Mouse (Mus musculus) gastrocnemius, postnatal 36 days (tissue): Measurements from ENCODE around the gene Dab1. TPM values are rescaled to one million over a fixed set of nuclear protein-coding genes. Genes with fewer than 3 reads are reported as not detected.

Experiments
- DNase-seq, 2 experiments: peaks; one replicate each; pipeline ENCODE4 v3.0.0; 2022
- intact Hi-C: fragments of 180-260 bp; cut with DNase I; formaldehyde crosslinking; loops from one replicate; pipeline ENCODE4 v1.15.1; 2025
- total RNA-seq, 2 experiments: library from RNA; stranded (reverse); gene quantifications; 2 replicates each; pipeline ENCODE4 v1.2.3; 2021

The Dab1 gene
- total RNA-seq, 2 experiments from 2014 or later: 0.05 TPM; not detected in 1

- no peak for DNase-seq
- intact Hi-C loops: no loop called here
Observed at GRCm38 (mm10) chr4:103802439-103802838, 183.3 kb downstream of the Dab1 start.

- DNase-seq: no peak
Observed at GRCm38 (mm10) chr4:103804461-103804860, 185.3 kb downstream of the Dab1 start.

GRCm38 (mm10) chr4:103822669-103823068 lies 203.5 kb downstream of the Dab1 start:
- intact Hi-C loops: no loop called here
- DNase-seq: no peak

More at GRCm38 (mm10) chr4:103804461-103804860, 185.3 kb downstream of the Dab1 start:
- intact Hi-C loops: no loop called here

GRCm38 (mm10) chr4:103838377-103838776 lies 219.2 kb downstream of the Dab1 start:
- no peak for DNase-seq
- intact Hi-C loops: no loop called here

- intact Hi-C loops: no loop called here
- DNase-seq: no peak
Observed at GRCm38 (mm10) chr4:103839541-103839940, 220.4 kb downstream of the Dab1 start.

- DNase-seq: no peak
- intact Hi-C loops: no loop called here
Observed at GRCm38 (mm10) chr4:103841126-103841525, 222.0 kb downstream of the Dab1 start.

- intact Hi-C loops: no loop called here
- DNase-seq: no peak
Observed at GRCm38 (mm10) chr4:103844635-103845034, 225.5 kb downstream of the Dab1 start.

- intact Hi-C loops: no loop called here
- DNase-seq: no peak
Observed at GRCm38 (mm10) chr4:103857173-103857572, 238.0 kb downstream of the Dab1 start.

- no peak for DNase-seq
- intact Hi-C loops: no loop called here
Observed at GRCm38 (mm10) chr4:103875564-103875963, 256.4 kb downstream of the Dab1 start.

- intact Hi-C loops: no loop called here
- no peak for DNase-seq
Observed at GRCm38 (mm10) chr4:103878841-103879240, 259.7 kb downstream of the Dab1 start.

GRCm38 (mm10) chr4:103881641-103882040 lies 262.5 kb downstream of the Dab1 start:
- intact Hi-C loops: no loop called here
- no peak for DNase-seq

- intact Hi-C loops: no loop called here
- DNase-seq: no peak
Observed at GRCm38 (mm10) chr4:103888086-103888485, 268.9 kb downstream of the Dab1 start.

- intact Hi-C loops: no loop called here
- no peak for DNase-seq
Observed at GRCm38 (mm10) chr4:103889110-103889509, 270.0 kb downstream of the Dab1 start.

GRCm38 (mm10) chr4:103896806-103897205 lies 277.6 kb downstream of the Dab1 start:
- intact Hi-C loops: no loop called here

GRCm38 (mm10) chr4:103897702-103898101 lies 278.5 kb downstream of the Dab1 start:
- no peak for DNase-seq
- intact Hi-C loops: no loop called here

More at GRCm38 (mm10) chr4:103896806-103897205, 277.6 kb downstream of the Dab1 start:
- no peak for DNase-seq

GRCm38 (mm10) chr4:103911441-103911840 lies 292.3 kb downstream of the Dab1 start:
- no peak for DNase-seq
- intact Hi-C loops: no loop called here

- no peak for DNase-seq
- intact Hi-C loops: no loop called here
Observed at GRCm38 (mm10) chr4:103912071-103912470, 292.9 kb downstream of the Dab1 start.

- DNase-seq: no peak
- intact Hi-C loops: no loop called here
Observed at GRCm38 (mm10) chr4:103922431-103922931, 303.3 kb downstream of the Dab1 start.

- intact Hi-C loops: no loop called here
- no peak for DNase-seq
Observed at GRCm38 (mm10) chr4:103926682-103927081, 307.5 kb downstream of the Dab1 start.

GRCm38 (mm10) chr4:103929631-103930030 lies 310.5 kb downstream of the Dab1 start:
- no peak for DNase-seq
- intact Hi-C loops: no loop called here

- no peak for DNase-seq
- intact Hi-C loops: no loop called here
Observed at GRCm38 (mm10) chr4:103934364-103934763, 315.2 kb downstream of the Dab1 start.

- DNase-seq: no peak
- intact Hi-C loops: no loop called here
Observed at GRCm38 (mm10) chr4:103948255-103948654, 329.1 kb downstream of the Dab1 start.

- DNase-seq: no peak
- intact Hi-C loops: no loop called here
Observed at GRCm38 (mm10) chr4:103953652-103954220, 334.6 kb downstream of the Dab1 start.
